Mouse (Mus musculus): ENCODE results near the gene Dnajc10. TPM values are rescaled to one million over a fixed set of nuclear protein-coding genes. Genes with fewer than 3 reads are reported as not detected.

Dnajc10 gene
- polyA plus RNA-seq, 1 experiment from 2014 or later = 58.9 TPM

Other genes starting within 250 kb of the Dnajc10 start
- gene Pde1a, start 186.0 kb upstream of the Dnajc10 start, polyA plus RNA-seq (2015; fragmentation: Nextera tagmentation; extraction: Ambion mirVana) = 17.4 and 20.3 TPM in 2 replicates
- not detected in 2 replicates for gene Prdx6b, start 23.0 kb upstream of the Dnajc10 start, polyA plus RNA-seq (2015; fragmentation: Nextera tagmentation; extraction: Ambion mirVana)
- gene Frzb, start 132.2 kb downstream of the Dnajc10 start, polyA plus RNA-seq (2015; fragmentation: Nextera tagmentation; extraction: Ambion mirVana) = 4.2 and 5.2 TPM in 2 replicates

Data from forebrain, embryonic 16.5 days (tissue).